Mouse (Mus musculus): ENCODE data around the gene Loxl3. TPM values are rescaled to one million over a fixed set of nuclear protein-coding genes. Genes with fewer than 3 reads are reported as not detected.
A peak's percentile ranks its signal among the peaks of the same experiment; 100 is the strongest.

Loxl3 gene
- total and polyA plus RNA-seq, 2 experiments from 2014 or later = 4.3 to 9.8 TPM

DNA sequence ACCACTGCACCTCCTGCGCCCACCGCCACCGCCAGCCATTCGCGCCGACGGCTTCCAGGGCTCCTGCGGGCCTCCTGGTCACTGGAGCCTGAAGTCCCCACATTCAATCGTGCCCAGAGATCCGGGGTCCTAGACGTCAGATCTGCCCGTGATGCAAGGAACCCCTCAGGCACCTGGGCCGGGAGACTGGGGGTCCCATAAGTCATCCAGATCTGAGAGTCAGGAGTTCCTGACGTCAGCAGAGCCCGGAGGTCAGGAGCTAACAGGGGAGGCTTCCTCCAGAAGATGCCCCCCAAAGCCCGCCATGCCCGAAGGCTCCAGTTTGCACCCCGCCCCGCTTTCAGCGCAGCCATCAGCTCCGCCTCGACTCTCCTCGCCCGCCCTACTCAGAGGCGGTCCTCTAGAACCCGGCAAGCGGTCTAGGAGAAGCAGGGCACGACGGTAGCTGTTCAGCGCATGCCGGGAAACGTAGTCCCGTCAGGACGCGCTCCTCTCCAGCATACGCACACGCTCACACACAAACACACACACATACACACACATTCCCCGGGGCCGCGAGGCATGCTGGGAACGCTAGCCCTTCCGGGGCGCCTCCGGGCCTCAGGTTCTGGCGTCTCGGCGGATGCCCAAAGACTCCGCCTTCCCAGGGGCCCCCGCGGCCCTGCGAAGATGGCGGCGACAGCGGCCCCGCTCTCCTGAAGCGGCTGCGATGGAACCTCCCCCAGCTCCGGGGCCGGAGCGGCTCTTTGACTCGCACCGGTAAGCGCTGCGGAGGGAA is 20.3 kb downstream of the Loxl3 start, which contains the start of gene Aup1:
Gene Aup1, plus strand, starts transcription at position 448 of the 778 bp plus-strand sequence.
- peak within 1 kb of the TSS; percentile 92 for H3K4me2 ChIP-seq (ENCODE audit: low read depth, low read length)
- DNase-seq (ENCODE audit: low spot score) = peak; percentile 96
- peak within 1 kb of the TSS; percentile 88 for H3K4me3 ChIP-seq (ENCODE audit: low read depth, low read length)
- peaks cover 20% of the 10 kb centered on the region for H3K4me1 ChIP-seq (ENCODE audit: control insufficient read depth, insufficient read depth)
- H3K9ac ChIP-seq (replicated peaks; ENCODE audit: low read depth, low read length) = peak within 1 kb of the TSS; percentile 92
- no peaks in the 10 kb centered on the region for H3K27me3 ChIP-seq (ENCODE audit: control insufficient read depth, insufficient read depth, low read length)
- no peaks in the 10 kb centered on the region for H3K9me3 ChIP-seq (replicated peaks; ENCODE audit: control insufficient read depth, low read length)
- TF ChIP-seq EP300 (IDR thresholded peaks at IDR 0.05; ENCODE audit: low read depth) = peak; percentile 97
- TF ChIP-seq CTCF (IDR thresholded peaks at IDR 0.05; ENCODE audit: low read depth) = no peak
- under 1% methylated on average over 59 of the region's 64 CpGs for WGBS
- peak; percentile 95 for ATAC-seq (ENCODE audit: insufficient read depth, low read depth)
- peaks cover 26% of the 10 kb centered on the region for H3K36me3 ChIP-seq (replicated peaks; ENCODE audit: control insufficient read depth, insufficient read depth, low read length)
- peak within 1 kb of the TSS; percentile 88 for H3K27ac ChIP-seq (ENCODE audit: low read depth)

DNA sequence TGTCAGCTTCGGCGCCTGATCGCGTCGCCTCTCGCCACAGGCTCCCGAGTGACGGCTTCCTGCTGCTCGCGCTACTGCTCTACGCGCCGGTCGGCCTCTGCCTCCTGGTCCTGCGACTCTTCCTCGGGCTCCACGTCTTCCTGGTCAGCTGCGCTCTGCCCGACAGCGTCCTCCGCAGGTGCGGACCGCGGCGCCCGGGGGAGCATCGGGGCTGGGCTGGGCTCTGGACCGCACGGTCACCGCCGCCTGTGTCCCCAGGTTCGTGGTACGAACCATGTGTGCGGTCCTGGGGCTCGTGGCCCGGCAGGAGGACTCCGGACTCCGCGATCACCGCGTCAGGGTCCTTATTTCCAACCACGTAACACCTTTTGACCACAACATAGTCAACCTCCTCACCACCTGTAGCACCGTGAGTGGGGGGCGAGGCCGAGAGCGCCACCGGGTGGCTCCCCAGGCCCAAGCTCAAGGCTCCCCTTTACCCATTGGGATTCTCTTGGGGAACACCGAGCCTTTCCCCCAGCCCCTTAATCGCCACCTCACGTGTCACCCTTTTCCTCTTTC is 21.0 kb downstream of the Loxl3 start, which contains the start of gene Htra2:
Gene Htra2, minus strand, starts transcription at position 403 of the 561 bp plus-strand sequence.
- Histone ChIP-seq H3K27me3 (ENCODE audit: control insufficient read depth, insufficient read depth, low read length) (no peaks in the 10 kb centered on the region), H3K36me3 (replicated peaks; ENCODE audit: control insufficient read depth, insufficient read depth, low read length) (peaks cover 26% of the 10 kb centered on the region), H3K4me3 (ENCODE audit: low read depth, low read length) (peak within 1 kb of the TSS; percentile 88), H3K9me3 (replicated peaks; ENCODE audit: control insufficient read depth, low read length) (no peaks in the 10 kb centered on the region), H3K27ac (ENCODE audit: low read depth) (peak within 1 kb of the TSS; percentile 88), H3K9ac (replicated peaks; ENCODE audit: low read depth, low read length) (peak within 1 kb of the TSS; percentile 92), H3K4me1 (ENCODE audit: control insufficient read depth, insufficient read depth) (peaks cover 20% of the 10 kb centered on the region), H3K4me2 (ENCODE audit: low read depth, low read length) (peak within 1 kb of the TSS; percentile 92)
- WGBS = under 1% methylated on average over 47 of the region's 50 CpGs
- ATAC-seq (ENCODE audit: insufficient read depth, low read depth) (peak; percentile 24), DNase-seq (ENCODE audit: low spot score) (no peak)
- TF ChIP-seq EP300 (IDR thresholded peaks at IDR 0.05; ENCODE audit: low read depth) (no peak; the same call in 1 of the 2 replicates), CTCF (IDR thresholded peaks at IDR 0.05; ENCODE audit: low read depth) (peak; percentile 24; the same call in 1 of the 2 replicates)

DNA sequence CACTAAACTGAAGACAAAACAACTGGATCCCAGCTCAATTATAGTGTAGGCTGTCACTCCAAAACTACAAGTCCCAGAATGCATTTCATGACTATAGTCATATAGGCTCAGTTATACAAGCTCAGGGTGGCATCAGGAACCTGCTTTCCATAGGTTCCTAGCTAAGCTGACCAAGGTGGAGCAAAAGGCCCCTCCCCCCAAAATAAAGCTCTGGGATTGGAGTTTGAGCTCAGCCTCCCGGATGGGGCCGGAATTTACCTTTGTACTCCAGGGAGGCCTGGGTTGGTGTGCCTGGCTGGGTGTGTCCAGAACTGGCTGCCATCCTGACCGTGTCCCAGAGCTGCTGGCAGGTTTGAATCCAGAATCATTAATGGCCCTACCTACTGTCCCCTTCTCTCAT is 23.8 kb downstream of the Loxl3 start, which contains the start of gene Dqx1:
Gene Dqx1, plus strand, starts transcription at position 55 of the 400 bp plus-strand sequence.
- Histone ChIP-seq H3K4me1 (ENCODE audit: control insufficient read depth, insufficient read depth) (peaks cover 17% of the 10 kb centered on the region), H3K9ac (replicated peaks; ENCODE audit: low read depth, low read length) (no peak within 1 kb of the TSS), H3K4me2 (ENCODE audit: low read depth, low read length) (no peak within 1 kb of the TSS), H3K4me3 (ENCODE audit: low read depth, low read length) (no peak within 1 kb of the TSS), H3K9me3 (replicated peaks; ENCODE audit: control insufficient read depth, low read length) (no peaks in the 10 kb centered on the region), H3K27ac (ENCODE audit: low read depth) (no peak within 1 kb of the TSS), H3K27me3 (ENCODE audit: control insufficient read depth, insufficient read depth, low read length) (peaks cover 23% of the 10 kb centered on the region), H3K36me3 (replicated peaks; ENCODE audit: control insufficient read depth, insufficient read depth, low read length) (peaks cover 14% of the 10 kb centered on the region)
- DNase-seq (ENCODE audit: low spot score) (no peak), ATAC-seq (ENCODE audit: insufficient read depth, low read depth) (no peak)
- 54% methylated on average over 3 of the region's 3 CpGs for WGBS
- no peak for TF ChIP-seq EP300 (IDR thresholded peaks at IDR 0.05; ENCODE audit: low read depth)
- no peak for TF ChIP-seq CTCF (IDR thresholded peaks at IDR 0.05; ENCODE audit: low read depth)

DNA sequence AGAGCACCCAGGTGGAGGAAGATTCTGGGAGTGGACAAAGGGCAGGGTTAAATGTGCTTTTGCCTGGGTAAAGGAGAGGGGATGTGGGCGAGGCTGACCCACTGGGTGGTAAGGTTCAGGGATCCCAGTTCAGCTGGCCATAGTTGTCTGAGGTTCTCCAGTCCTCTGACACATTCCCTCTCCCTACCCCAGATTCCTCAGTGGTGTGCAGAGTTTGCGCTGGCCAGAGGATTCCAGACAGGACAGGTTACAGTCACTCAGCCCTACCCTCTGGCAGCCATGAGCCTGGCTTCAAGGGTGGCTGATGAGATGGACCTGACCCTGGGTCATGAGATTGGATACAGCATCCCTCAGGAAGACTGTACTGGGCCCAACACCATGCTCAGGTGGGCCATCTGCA is 24.8 kb downstream of the Loxl3 start:
- Histone ChIP-seq H3K27me3 (ENCODE audit: control insufficient read depth, insufficient read depth, low read length) (peaks cover 33% of the 10 kb centered on the region), H3K27ac (ENCODE audit: low read depth) (no peak overlapping the region), H3K9me3 (replicated peaks; ENCODE audit: control insufficient read depth, low read length) (no peaks in the 10 kb centered on the region), H3K4me3 (ENCODE audit: low read depth, low read length) (no peak overlapping the region), H3K4me2 (ENCODE audit: low read depth, low read length) (no peak overlapping the region), H3K4me1 (ENCODE audit: control insufficient read depth, insufficient read depth) (peaks cover 8% of the 10 kb centered on the region), H3K36me3 (replicated peaks; ENCODE audit: control insufficient read depth, insufficient read depth, low read length) (peaks cover 14% of the 10 kb centered on the region), H3K9ac (replicated peaks; ENCODE audit: low read depth, low read length) (no peak overlapping the region)
- DNase-seq (ENCODE audit: low spot score) (no peak), ATAC-seq (ENCODE audit: insufficient read depth, low read depth) (no peak)
- 71% methylated on average over 2 of the region's 2 CpGs for WGBS
- TF ChIP-seq CTCF (IDR thresholded peaks at IDR 0.05; ENCODE audit: low read depth) (no peak), EP300 (IDR thresholded peaks at IDR 0.05; ENCODE audit: low read depth) (no peak)

DNA sequence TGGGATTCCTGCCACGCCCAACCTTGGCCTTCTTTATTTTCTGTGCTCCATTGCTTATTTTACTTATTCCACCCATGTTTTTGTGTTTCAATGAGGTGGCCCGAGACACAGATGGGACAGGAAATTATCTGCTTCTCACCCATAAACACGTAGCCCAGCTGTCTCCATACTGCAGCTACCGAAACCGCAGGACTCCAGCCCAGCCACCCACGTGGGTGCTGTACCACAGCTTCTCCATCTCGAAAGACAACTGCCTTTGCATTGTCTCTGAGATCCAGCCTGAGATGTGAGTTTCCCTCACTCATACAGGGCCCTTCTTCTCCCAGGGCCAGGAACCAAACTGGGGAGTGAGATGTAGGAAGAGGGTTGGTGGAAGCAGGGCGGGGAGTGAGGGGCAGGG is 32.0 kb downstream of the Loxl3 start:
- WGBS = 40% methylated on average over 8 of the region's 8 CpGs
- Histone ChIP-seq H3K4me1 (ENCODE audit: control insufficient read depth, insufficient read depth) (peaks cover 3% of the 10 kb centered on the region; the same call in 1 of the 2 replicates), H3K9me3 (replicated peaks; ENCODE audit: control insufficient read depth, low read length) (no peaks in the 10 kb centered on the region), H3K27ac (ENCODE audit: low read depth) (no peak overlapping the region), H3K27me3 (ENCODE audit: control insufficient read depth, insufficient read depth, low read length) (peaks cover 97% of the 10 kb centered on the region), H3K4me2 (ENCODE audit: low read depth, low read length) (no peak overlapping the region), H3K4me3 (ENCODE audit: low read depth, low read length) (no peak overlapping the region), H3K9ac (replicated peaks; ENCODE audit: low read depth, low read length) (no peak overlapping the region), H3K36me3 (replicated peaks; ENCODE audit: control insufficient read depth, insufficient read depth, low read length) (no peaks in the 10 kb centered on the region)
- no peak for TF ChIP-seq EP300 (IDR thresholded peaks at IDR 0.05; ENCODE audit: low read depth)
- no peak for TF ChIP-seq CTCF (IDR thresholded peaks at IDR 0.05; ENCODE audit: low read depth)
- no peak for ATAC-seq (ENCODE audit: insufficient read depth, low read depth)
- DNase-seq (ENCODE audit: low spot score) = no peak
